Mouse (Mus musculus) right cerebral cortex, postnatal 4 days (tissue): Measurements from ENCODE around the gene Ftsj3.
A peak's percentile ranks its signal among the peaks of the same experiment; 100 is the strongest.
"Not testable (repeated sequence)": the region's sequence is repeated elsewhere in the genome, so short reads cannot be mapped to it uniquely, and the experiment has no call there.

ENCODE experiments used
- DNase-seq: peaks from one replicate; pipeline ENCODE4 v3.0.0-alpha.2; 2022

Ftsj3 gene

DNA sequence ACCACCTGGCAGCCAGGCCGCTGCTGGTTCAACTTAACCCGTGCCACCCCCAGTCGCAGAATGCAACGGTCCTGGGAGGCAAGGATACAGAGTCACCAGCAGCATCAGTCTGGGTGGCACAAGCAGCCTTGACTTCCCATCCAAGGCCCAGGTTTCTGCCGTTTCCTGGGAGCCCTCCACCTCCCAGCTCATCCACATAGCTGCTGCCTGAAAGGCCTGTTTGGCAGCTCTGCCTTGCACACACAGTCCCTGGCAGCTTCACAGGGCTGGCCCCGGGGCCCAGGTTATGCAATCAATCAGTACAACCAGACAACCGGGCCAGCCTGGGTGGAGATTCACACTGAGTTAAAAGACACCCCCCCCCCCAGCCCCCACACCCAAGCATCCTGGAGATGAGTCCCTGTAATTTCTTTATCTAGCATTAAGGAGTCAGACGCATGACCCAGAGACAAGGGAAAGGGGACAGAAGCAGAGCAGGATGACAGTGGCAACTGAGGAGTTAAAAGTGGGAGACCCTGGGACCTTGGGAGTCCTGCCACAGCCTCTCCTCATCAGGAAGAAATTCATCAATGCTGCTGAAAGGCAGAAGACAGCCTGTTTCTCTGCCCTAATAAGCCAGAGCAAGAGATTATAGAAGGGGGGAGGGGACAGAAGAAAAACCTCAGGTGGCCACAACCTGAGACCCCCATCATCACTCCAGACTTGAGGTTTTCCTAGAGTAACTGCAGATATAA lies 12.6 kb upstream of the Ftsj3 start:
- no peak for DNase-seq

GRCm38 (mm10) chr11:106267871-106268270 lies 12.0 kb upstream of the Ftsj3 start:
- no peak for DNase-seq

- no peak for DNase-seq
Measured at GRCm38 (mm10) chr11:106267311-106267852, 11.5 kb upstream of the Ftsj3 start.

GRCm38 (mm10) chr11:106266431-106266830 lies 10.6 kb upstream of the Ftsj3 start:
- DNase-seq: no peak

DNA sequence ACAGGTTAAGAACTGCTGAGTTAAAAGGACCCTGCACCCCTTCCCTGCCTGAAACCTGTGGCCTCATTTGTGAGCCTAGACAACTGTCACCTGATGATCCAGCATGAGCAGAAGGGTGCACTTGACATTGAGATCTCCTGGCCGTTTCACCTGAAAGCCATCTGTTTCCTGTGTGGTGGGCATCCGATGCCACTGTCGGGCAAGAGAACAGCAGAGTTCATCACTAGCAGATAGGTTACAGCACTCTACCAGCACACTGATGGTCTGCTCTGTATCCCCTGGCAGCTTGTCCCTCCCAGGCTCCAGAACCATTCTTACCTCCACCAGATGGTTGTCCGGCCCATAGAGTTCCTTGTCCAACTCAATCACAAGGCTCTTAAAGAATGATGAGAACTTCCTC lies 9.7 kb upstream of the Ftsj3 start:
- DNase-seq: no peak

GRCm38 (mm10) chr11:106264988-106265387 lies 9.1 kb upstream of the Ftsj3 start:
- DNase-seq: no peak

DNA sequence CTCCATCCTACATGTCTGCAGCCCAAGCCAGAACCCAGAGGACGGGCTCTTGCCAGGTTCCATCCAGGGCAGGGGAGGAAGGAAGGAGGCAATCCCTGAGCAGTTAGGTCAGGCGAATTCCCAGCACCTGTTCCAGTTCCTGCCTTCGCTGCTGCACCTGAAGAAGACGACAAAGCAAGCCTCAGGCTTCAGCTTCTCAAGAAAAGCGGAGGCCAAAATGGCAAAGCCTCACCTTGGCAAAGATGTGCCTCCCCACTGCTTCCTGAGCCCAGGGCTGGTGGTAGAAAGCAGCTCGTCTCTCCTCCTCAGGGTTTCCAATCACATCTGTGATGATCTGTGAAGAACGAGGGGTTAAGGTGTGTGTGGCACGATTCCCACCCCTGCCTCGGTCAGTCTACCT lies 8.1 kb upstream of the Ftsj3 start:
- DNase-seq: no peak

DNA sequence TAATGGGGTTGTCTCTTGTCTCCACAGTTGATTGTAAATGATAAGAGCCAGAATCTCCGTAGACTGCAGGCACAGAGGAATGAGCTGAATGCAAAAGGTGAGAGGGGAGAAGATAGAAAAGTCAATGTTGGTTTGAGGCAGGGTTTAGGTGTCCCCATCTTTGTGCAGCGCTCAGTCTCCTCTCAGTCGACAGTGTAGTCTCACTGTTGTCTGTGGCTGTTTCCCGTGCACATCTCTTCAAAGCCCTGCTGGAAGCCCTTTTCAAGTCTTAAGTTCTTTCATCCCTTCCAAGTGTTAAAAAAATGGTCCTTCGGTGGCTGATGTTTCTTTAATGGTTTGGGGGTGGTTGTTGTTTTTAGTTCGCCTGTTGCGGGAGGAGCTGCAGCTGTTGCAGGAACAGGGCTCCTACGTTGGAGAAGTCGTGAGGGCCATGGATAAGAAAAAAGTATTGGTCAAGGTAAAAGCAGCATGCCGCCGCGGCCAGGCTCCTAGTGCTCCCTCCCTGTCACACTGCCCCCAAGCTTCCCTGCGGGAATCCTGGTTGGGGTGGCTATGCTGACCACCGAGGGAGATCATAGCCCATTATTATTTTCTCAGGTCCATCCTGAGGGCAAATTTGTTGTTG lies 5.1 kb upstream of the Ftsj3 start:
- no peak for DNase-seq

DNA sequence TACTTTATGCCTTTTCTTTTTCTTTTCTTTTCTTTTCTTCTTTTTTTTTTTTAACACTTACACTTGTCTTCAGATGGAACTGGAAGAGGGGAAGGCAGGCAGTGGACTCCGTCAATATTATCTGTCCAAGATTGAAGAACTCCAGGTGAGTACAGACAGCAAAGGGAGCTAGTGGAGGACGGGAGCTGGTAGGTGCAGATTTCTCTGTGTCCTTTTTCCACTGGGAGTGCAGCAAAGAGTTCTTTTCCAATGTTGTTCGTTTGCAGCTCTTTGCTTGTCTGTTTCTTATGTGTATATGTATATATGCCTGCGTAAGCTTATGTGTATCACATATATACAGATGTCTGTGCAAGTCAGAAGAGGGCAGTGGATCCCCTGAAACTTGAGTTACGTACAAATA lies 896 bp upstream of the Ftsj3 start:
- DNase-seq: no peak

DNA sequence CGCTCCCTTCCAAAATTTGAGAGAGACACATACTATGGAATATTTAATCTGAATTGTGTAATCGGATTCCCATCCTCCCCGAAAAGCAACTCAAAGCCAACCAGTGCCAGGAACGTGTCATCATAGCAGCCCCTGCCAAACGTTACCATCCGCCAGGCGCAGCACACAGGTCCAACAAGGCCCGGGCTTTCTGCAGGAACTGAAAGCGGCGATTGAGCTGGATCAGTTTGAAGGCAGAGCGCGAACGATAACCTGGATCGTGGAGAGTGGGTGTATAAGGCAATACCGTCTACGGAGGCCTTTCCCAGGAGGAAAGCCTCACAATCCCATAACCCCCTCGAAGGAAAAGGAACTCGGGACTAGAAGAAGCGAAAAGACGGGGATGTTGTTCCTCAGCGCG lies 705 bp downstream of the Ftsj3 start:
- DNase-seq: peak; percentile 31

GRCm38 (mm10) chr11:106254767-106255166 lies 1.1 kb downstream of the Ftsj3 start:
- no peak for DNase-seq

DNA sequence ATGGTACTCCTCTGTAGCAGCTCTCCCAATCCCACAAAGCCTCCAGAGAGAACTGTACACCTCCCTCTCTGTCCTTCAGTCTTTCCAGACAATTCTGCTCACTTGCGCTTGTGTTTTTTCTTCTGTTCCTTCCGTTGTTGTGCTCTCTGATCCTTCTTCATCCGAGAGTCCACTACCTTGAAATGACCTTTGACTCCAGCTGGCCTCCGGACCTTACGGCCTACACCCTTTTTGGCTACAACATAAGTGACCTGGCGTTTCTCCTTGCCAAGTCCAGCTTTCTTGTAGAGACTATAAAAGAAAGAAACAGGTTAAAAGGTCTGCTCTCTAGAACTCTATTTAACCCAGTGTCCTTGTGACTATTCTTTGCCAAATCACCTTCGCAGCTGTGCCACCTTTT lies 6.6 kb downstream of the Ftsj3 start:
- no peak for DNase-seq

- DNase-seq: no peak
Measured at GRCm38 (mm10) chr11:106246834-106247233, 9.0 kb downstream of the Ftsj3 start.

GRCm38 (mm10) chr11:106233978-106234377 lies 21.9 kb downstream of the Ftsj3 start:
- not testable (repeated sequence) for DNase-seq

GRCm38 (mm10) chr11:106220603-106221002 lies 35.3 kb downstream of the Ftsj3 start:
- DNase-seq: no peak

- peak; percentile 85 for DNase-seq
Measured at GRCm38 (mm10) chr11:106216730-106217490, 39.0 kb downstream of the Ftsj3 start, which contains the start of gene Ddx42. TSS of gene Ddx42 (plus strand) at chr11:106216926.

DNA sequence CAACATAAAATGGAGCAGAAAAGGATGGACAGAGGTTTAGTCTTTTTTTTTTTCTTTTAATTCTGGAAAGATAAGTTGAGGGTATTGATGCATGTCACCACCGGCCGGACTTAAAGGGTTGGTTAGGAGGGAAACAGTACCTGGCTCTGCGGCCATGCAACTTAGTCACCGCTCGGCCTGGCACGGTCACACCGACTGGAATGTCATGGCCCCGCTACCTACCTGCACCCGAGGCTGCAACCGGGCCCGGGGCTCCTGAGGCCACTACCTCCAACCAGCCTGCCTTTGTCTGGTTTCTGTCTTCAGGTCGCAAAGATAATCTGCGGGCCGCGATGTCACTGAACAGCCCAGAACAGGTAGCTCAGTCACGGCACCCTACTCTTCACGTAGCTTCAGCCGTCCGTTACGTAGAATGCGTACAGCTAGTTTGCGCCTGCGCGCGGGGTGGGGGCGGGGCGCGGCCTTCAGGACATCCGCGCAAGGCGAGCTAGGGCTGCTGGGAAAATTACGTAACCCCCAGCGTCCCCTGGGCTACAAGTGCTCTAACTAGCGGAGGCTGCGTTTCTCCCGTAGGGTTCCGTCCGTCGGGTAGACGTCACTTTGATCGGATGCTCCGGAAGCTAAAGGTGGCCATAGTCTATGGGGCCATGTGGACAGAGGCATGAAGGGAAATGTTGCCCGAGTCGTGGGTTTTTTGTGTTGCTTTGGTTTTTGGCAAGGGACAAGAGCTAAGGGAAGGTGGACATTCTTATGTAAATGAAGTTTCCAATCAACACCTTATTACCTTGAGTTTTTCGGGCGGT lies 39.8 kb downstream of the Ftsj3 start, which contains the start of gene Ccdc47:
Gene Ccdc47 (minus strand): TSS at position 418 of the 803 bp plus-strand sequence.
- DNase-seq: peak; percentile 92

DNA sequence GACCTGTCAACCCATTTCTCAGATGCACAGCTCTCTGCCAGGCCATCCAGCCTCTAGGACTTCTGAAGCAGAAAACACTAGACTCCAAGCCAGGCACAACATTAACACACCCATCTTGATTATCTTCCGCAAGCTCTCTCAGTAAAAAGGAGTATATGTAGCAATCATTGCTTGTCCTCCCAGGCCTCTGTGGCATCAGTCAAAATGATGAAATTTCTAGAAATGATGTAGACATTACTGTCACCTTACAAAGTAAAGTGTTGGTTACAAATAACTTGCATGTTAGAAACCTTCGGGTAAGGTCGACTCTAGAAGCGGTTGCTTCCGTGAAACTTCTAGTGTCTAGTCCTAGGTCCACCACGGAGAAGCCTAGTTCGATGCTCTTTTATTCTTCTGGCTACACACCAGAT lies 40.4 kb downstream of the Ftsj3 start:
- no peak for DNase-seq

DNA sequence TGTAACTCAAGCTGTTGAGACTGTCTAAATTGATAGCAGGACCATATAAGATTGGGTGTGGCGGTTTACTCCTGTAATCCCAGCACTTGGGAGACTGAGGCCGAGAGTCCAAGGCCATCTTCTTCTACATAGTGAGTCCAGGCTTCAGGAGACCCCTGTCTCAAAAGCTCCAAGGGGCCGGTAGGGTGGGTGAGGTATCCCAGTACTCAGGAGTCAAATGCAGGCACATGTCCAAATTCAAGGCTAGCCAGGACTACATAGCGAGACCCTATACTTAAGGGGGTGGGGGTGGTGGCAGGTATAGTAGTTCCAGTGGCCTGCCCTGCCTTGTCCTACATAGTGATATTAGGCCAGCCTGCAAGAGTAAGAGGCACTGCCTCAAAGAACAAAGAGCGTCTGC lies 41.0 kb downstream of the Ftsj3 start:
- no peak for DNase-seq

- no peak for DNase-seq
Measured at GRCm38 (mm10) chr11:106212771-106213170, 43.1 kb downstream of the Ftsj3 start.

DNA sequence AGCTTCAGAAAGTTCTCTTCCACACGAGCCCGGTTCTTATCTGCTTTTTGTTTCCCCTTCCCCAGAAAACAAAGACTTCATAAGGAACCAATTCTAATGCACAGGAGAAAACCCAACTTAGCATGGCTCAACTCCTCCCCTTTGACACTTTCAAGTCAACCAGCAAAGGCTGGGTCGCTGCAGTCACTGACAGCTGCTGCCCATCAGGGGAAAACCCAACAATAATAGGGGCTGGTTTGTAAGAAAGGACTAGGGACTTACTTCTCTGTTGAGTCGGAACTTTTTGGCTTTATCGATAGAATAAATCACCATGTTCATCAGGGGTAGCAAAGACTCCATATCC lies 53.8 kb downstream of the Ftsj3 start, which contains the start of gene Strada:
Gene Strada (minus strand): TSS at position 46 of the 343 bp plus-strand sequence.
- no peak for DNase-seq

DNA sequence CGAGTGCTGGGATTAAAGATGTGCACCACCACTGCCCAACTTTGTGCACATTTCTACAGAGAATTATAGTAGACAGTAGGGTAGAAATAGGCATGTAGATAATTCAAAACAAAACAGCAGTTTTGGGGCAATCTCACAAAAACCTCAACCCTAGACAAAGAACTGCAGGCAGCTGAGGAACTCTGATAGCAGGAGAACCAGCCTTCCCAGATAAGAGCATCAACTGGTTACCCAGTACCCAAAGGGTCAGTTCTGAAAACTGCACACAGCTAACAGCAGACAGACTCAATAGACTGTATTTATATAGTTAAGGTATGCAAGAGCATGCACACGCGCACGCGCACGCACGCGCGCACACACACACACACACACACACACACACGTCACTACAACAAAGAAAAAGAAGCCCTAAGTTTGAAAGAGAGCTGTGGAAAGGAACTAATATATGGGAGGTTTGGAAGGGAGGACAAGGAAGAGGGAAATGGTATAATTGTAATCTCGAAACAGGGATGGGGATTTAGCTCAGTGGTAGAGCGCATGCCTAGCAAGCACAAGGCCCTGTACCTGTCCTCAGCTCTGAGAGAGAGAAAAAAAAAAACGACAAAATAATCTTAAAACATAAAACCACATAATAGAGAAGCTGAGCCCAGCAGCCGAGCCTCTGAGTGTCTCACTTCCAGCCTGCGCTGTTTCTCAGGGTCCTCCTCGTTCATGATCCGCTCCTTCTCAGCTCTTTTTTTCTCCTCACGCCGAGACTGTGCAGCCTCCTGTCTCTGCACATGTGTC lies 54.3 kb downstream of the Ftsj3 start:
- DNase-seq: no peak
